Mouse (Mus musculus) liver, embryonic 11.5 days (tissue): Measurements from ENCODE around the gene Klhl9. TPM values are rescaled to one million over a fixed set of nuclear protein-coding genes. Genes with fewer than 3 reads are reported as not detected.

Experiments
- ATAC-seq: fragments of 200-750 bp; cut with Nextera tagmentation; replicated peaks from 2 replicates; pipeline ENCODE4 v1.8.0; 2017; ENCODE audit warnings: moderate number of reproducible peaks, mild to moderate bottlenecking, moderate TSS enrichment, moderate library complexity; ENCODE audit not compliant: low FRiP score
- DNase-seq: peaks from one replicate; pipeline ENCODE4 v3.0.0-alpha.2; 2017; ENCODE audit warnings: low spot score
- H3K27ac ChIP-seq: fragments of 300-500 bp; sonication (generic); 2 replicates; pipeline ENCODE4 v1.5.1; 2014; ENCODE audit warnings: mild to moderate bottlenecking, low read depth, low read length, control low read depth
- H3K27me3 ChIP-seq: fragments of 300-500 bp; sonication (generic); replicated peaks from 2 replicates; pipeline ENCODE4 v1.6.1; 2014; ENCODE audit warnings: low read length, mixed read lengths; ENCODE audit not compliant: control insufficient read depth, insufficient read depth
- H3K36me3 ChIP-seq: fragments of 300-500 bp; sonication (generic); 2 replicates; pipeline ENCODE4 v1.6.1; 2014; ENCODE audit warnings: mild to moderate bottlenecking, low read length, moderate library complexity, mixed read lengths; ENCODE audit not compliant: control insufficient read depth, insufficient read depth
- H3K4me1 ChIP-seq: fragments of 300-500 bp; sonication (generic); replicated peaks from 2 replicates; pipeline ENCODE4 v1.6.1; 2014; ENCODE audit warnings: low read length, mixed read lengths; ENCODE audit not compliant: control insufficient read depth, insufficient read depth
- H3K4me2 ChIP-seq: fragments of 300-500 bp; sonication (generic); 2 replicates; pipeline ENCODE4 v1.6.1; 2014; ENCODE audit warnings: mild to moderate bottlenecking, control low read depth, moderate library complexity
- H3K4me3 ChIP-seq: fragments of 300-500 bp; sonication (generic); 2 replicates; pipeline ENCODE4 v1.5.1; 2014; ENCODE audit warnings: low read depth, low read length, control low read depth
- H3K9ac ChIP-seq: fragments of 300-500 bp; sonication (generic); 2 replicates; pipeline ENCODE4 v1.6.1; 2014; ENCODE audit warnings: low read depth, low read length, control low read depth
- H3K9me3 ChIP-seq: fragments of 300-500 bp; sonication (generic); 2 replicates; pipeline ENCODE4 v1.6.1; 2016; ENCODE audit warnings: low read length, inconsistent platforms, mixed read lengths; ENCODE audit not compliant: control insufficient read depth
- WGBS: fragments of 180-500 bp; shearing (Covaris S2); extraction: QIAGEN DNeasy Blood & Tissue Kit; methylation state at CpG from one replicate; pipeline ENCODE4 v1.1.7; 2014; 5-methylcytosine and 5-hydroxymethylcytosine counted together
- polyA plus RNA-seq: library from polyadenylated mRNA; unstranded; fragments of >200 nt; fragmentation: Nextera tagmentation; extraction: Ambion mirVana; gene quantifications from 2 replicates; pipeline ENCODE4 v1.2.1, GENCODE M21; 2014

The Klhl9 gene
- polyA plus RNA-seq, 1 experiment from 2014 or later, result 65.1 TPM

DNA sequence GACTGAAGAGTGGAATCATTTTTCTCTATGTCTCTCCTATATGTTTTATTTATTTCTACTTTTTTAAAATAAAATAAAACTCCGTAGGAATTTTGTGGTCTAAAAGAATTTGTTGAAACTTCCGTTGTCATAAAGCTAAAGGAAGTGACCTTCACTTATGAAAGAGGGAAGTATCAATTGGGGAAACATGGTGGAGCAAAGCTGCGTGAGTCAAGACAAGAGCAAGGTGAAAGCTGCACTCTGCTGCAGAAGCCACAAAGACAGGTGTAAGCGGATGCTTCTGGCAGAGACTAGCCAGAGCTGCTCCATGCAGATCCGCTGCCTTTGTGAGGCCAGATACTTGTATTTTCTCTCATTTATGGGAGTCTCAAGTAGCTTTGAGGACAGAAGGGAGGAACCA is 23.5 kb downstream of the Klhl9 start:
- ATAC-seq (no peak), DNase-seq (no peak)
- H3K4me2 ChIP-seq, result no peak overlapping the region
- no peaks in the 10 kb centered on the region; the same call in 1 of the 2 replicates for H3K27me3 ChIP-seq
- no peak overlapping the region for H3K9ac ChIP-seq
- H3K4me1 ChIP-seq, result no peaks in the 10 kb centered on the region
- H3K27ac ChIP-seq, result no peak overlapping the region
- no peaks in the 10 kb centered on the region for H3K9me3 ChIP-seq
- H3K4me3 ChIP-seq, result no peak overlapping the region
- 65% methylated on average over 5 of the region's 5 CpGs for WGBS
- H3K36me3 ChIP-seq, result no peaks in the 10 kb centered on the region

DNA sequence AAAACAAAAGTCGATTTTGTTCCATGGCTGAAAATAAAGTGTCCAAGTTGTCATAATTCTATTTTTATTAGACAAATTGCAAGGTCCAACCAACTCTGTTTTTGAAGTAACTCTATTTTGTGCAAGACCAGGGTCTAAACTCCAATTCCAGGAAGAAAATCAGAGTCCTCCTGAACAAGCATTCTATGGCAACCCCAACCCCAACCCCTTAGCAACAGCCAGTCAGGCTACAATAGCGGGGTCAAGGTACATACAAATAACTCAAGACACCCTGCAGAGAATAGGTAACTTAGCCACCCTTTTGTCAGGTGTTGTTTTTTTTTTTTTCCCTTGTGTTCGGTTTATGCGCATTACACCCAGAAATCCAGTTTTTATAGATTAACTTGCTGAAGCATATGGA is 24.5 kb downstream of the Klhl9 start:
- ATAC-seq, result no peak
- Histone ChIP-seq H3K27ac (no peak overlapping the region), H3K9me3 (no peaks in the 10 kb centered on the region), H3K4me2 (no peak overlapping the region), H3K4me3 (no peak overlapping the region), H3K4me1 (no peaks in the 10 kb centered on the region), H3K36me3 (no peaks in the 10 kb centered on the region), H3K9ac (no peak overlapping the region), H3K27me3 (no peaks in the 10 kb centered on the region; the same call in 1 of the 2 replicates)
- DNase-seq, result no peak
- WGBS, result 81% methylated on average over 4 of the region's 4 CpGs

DNA sequence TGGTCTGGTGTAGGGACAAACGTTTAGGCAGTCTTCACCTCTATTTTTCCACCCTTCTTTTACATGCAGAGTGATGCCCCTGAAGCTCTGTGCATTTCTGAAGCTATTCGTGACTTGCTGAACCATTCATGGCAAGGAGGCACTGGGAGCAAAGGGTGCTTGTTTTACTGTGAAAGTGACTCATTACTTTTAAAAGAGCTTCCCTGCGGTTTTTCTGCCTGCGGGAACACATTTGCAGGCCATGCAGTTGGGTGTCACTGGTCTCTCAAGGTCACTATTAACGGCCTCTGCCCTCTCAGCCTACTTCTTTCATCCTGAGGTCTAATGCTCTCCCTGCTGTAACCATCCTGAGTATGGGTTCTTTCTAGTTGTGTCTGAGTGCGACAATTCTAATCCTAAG is 25.2 kb downstream of the Klhl9 start:
- no peak overlapping the region for H3K4me3 ChIP-seq
- WGBS, result 57% methylated on average over 6 of the region's 6 CpGs
- no peak for ATAC-seq
- no peak for DNase-seq
- no peaks in the 10 kb centered on the region for H3K36me3 ChIP-seq
- no peaks in the 10 kb centered on the region; the same call in 1 of the 2 replicates for H3K27me3 ChIP-seq
- no peaks in the 10 kb centered on the region for H3K9me3 ChIP-seq
- H3K27ac ChIP-seq, result no peak overlapping the region
- no peaks in the 10 kb centered on the region for H3K4me1 ChIP-seq
- H3K9ac ChIP-seq, result no peak overlapping the region
- no peak overlapping the region for H3K4me2 ChIP-seq

DNA sequence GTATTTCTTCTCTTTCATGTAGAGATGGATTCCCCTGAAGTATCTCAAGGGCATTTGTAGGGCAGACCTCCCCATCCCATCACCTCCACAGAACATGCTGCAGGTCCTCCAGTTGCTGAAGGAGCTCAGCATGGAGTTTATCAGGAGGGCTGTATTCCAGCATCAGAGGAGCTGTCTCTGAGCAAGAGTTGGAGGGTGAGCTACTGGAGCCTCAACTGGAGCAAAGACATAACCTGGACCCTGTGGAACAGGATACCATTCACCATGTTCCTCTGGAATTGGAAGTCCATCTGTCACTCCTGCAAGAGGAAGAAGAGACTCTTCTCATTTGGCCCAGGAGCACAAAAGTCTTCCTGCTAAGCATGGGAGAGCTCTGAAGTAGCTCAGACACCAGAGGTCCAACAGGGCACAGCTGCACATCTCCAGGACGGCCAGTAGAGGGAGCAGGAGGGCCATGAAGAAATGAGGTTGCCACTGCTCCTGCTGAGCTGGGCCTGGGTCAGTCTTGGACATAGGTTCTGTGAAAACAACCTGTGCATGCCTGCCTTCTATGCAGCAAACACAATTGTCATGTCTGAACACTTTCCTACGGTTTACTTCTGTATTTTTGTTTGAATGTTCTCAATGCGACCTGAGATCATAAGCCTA is 25.9 kb downstream of the Klhl9 start:
- Histone ChIP-seq H3K36me3 (no peaks in the 10 kb centered on the region), H3K4me1 (no peaks in the 10 kb centered on the region), H3K9ac (no peak overlapping the region), H3K9me3 (no peaks in the 10 kb centered on the region), H3K27ac (no peak overlapping the region), H3K4me2 (no peak overlapping the region), H3K27me3 (no peaks in the 10 kb centered on the region; the same call in 1 of the 2 replicates), H3K4me3 (no peak overlapping the region)
- WGBS, result 22% methylated on average over 3 of the region's 3 CpGs
- ATAC-seq (peak; percentile 67), DNase-seq (peak; percentile 63)

DNA sequence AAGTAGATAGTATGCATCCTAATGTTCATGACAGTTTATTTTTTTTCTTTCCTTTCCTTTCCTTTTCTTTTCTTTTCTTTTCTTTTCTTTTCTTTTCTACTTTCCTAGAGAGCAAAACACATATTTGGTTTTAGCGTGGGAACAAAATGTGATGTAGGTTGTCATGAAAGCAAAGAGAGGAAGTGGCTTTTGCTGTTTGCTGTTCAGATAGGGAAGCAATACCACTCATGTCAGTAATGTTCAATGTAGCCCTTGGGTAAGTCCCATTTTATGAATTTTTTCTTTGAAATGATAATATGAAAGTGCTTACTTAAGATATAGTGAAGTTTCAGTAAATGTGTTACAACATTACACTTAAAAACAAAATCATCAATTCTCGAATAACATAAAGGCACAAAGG is 28.9 kb downstream of the Klhl9 start:
- 63% methylated on average over 2 of the region's 2 CpGs for WGBS
- ATAC-seq, result no peak

GRCm38 (mm10) chr4:88692537-88692936 is 29.7 kb downstream of the Klhl9 start:
- Histone ChIP-seq H3K4me1 (no peaks in the 10 kb centered on the region), H3K9ac (no peak overlapping the region)
- 49% methylated on average over 1 of the region's 1 CpGs for WGBS

More for the DNA sequence above, 28.9 kb downstream of the Klhl9 start:
- Histone ChIP-seq H3K9ac (no peak overlapping the region), H3K27ac (no peak overlapping the region), H3K4me3 (no peak overlapping the region), H3K27me3 (no peaks in the 10 kb centered on the region; the same call in 1 of the 2 replicates), H3K9me3 (no peaks in the 10 kb centered on the region), H3K4me2 (no peak overlapping the region), H3K4me1 (no peaks in the 10 kb centered on the region), H3K36me3 (no peaks in the 10 kb centered on the region)
- no peak for DNase-seq

DNA sequence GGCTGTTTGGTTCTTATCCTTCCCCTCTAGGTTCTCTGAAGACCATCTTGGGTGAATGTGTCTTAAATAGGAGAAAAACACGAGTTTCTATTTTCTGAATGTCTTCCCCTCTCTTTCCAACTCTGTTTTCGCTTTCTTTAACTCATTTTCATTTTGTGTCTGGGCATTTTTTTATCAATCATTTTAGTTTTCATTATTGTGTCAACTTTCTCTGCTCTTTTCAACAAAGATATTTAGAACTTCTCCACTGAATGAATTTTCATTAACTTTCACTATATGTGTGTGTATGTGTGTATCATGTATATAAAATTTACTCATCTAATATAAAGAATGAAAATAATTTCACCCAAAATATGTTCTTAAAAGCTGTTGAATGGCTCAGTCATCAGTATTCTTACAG is 31.0 kb downstream of the Klhl9 start, which contains the start of gene Ifnab:
TSS of gene Ifnab (minus strand) at position 101 of the 400 bp plus-strand sequence.
- DNase-seq (no peak), ATAC-seq (no peak)
- no peak within 1 kb of the TSS for H3K4me3 ChIP-seq
- H3K27ac ChIP-seq, result no peak within 1 kb of the TSS
- 60% methylated on average over 2 of the region's 2 CpGs for WGBS
- no peaks in the 10 kb centered on the region for H3K4me1 ChIP-seq
- no peaks in the 10 kb centered on the region; the same call in 1 of the 2 replicates for H3K27me3 ChIP-seq
- H3K9ac ChIP-seq, result no peak within 1 kb of the TSS
- H3K9me3 ChIP-seq, result no peaks in the 10 kb centered on the region
- H3K36me3 ChIP-seq, result no peaks in the 10 kb centered on the region
- H3K4me2 ChIP-seq, result no peak within 1 kb of the TSS

More at GRCm38 (mm10) chr4:88692537-88692936, 29.7 kb downstream of the Klhl9 start:
- Histone ChIP-seq H3K27me3 (no peaks in the 10 kb centered on the region; the same call in 1 of the 2 replicates), H3K4me3 (no peak overlapping the region), H3K36me3 (no peaks in the 10 kb centered on the region), H3K27ac (no peak overlapping the region), H3K4me2 (no peak overlapping the region), H3K9me3 (no peaks in the 10 kb centered on the region)
- ATAC-seq (no peak), DNase-seq (no peak)

DNA sequence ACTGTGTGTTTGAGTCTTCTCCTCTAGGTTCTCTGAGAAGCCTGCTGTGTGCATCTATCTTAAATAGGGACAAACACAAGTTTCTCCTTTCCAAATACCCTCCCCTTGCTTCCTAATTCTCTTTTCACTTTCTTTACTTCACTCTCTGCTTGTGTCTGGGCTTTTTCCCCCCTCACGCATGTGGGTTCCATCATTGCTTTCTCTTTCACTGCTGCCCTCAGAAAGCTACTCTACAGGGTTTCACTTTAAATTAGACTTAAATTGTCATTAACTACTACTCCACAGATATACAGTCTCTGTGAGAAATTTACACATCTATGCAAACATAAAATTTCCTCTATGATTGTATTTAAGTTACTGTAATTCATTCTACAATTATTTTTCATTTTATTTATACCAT is 38.5 kb downstream of the Klhl9 start, which contains the start of gene Ifna2:
TSS of gene Ifna2 (minus strand) at position 101 of the 400 bp plus-strand sequence.
- ATAC-seq (no peak), DNase-seq (no peak)
- H3K4me1 ChIP-seq, result no peaks in the 10 kb centered on the region
- H3K36me3 ChIP-seq, result no peaks in the 10 kb centered on the region
- no peak within 1 kb of the TSS for H3K9ac ChIP-seq
- no peak within 1 kb of the TSS for H3K4me3 ChIP-seq
- H3K4me2 ChIP-seq, result no peak within 1 kb of the TSS
- H3K9me3 ChIP-seq, result no peaks in the 10 kb centered on the region
- no peak within 1 kb of the TSS for H3K27ac ChIP-seq
- WGBS, result 93% methylated on average over 1 of the region's 1 CpGs
- H3K27me3 ChIP-seq, result no peaks in the 10 kb centered on the region

DNA sequence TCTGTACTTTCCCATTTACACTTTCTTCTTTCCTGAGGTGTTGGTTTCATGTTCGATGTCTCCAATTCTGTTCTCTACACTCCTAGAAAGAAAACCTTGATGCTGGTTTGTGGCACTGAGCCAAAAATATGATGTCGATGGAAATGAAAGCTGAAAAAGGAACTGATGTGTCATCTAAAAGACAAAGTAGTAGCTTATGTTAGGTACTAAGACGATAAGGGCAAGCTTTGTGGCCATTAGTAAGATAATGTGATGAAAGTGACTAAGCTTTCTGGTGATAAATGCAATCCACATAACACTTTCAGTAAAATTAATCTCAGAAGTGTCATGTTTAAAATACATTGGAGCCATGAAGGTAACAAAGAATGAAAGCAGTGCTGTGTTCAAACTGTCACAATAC is 40.9 kb downstream of the Klhl9 start:
- no peak for DNase-seq
- H3K9me3 ChIP-seq, result no peaks in the 10 kb centered on the region
- WGBS, result 59% methylated on average over 3 of the region's 3 CpGs
- no peak overlapping the region for H3K27ac ChIP-seq
- H3K36me3 ChIP-seq, result no peaks in the 10 kb centered on the region
- H3K9ac ChIP-seq, result no peak overlapping the region
- ATAC-seq, result no peak
- H3K4me3 ChIP-seq, result no peak overlapping the region
- no peaks in the 10 kb centered on the region for H3K4me1 ChIP-seq
- no peak overlapping the region for H3K4me2 ChIP-seq
- no peaks in the 10 kb centered on the region for H3K27me3 ChIP-seq
